Mouse (Mus musculus): Measurements from ENCODE around the gene Lrpprc. TPM values are rescaled to one million over a fixed set of nuclear protein-coding genes. Genes with fewer than 3 reads are reported as not detected.
A peak's percentile ranks its signal among the peaks of the same experiment; 100 is the strongest.

Gene Lrpprc
- polyA plus RNA-seq, 1 experiment from 2014 or later = 49.5 TPM

DNA sequence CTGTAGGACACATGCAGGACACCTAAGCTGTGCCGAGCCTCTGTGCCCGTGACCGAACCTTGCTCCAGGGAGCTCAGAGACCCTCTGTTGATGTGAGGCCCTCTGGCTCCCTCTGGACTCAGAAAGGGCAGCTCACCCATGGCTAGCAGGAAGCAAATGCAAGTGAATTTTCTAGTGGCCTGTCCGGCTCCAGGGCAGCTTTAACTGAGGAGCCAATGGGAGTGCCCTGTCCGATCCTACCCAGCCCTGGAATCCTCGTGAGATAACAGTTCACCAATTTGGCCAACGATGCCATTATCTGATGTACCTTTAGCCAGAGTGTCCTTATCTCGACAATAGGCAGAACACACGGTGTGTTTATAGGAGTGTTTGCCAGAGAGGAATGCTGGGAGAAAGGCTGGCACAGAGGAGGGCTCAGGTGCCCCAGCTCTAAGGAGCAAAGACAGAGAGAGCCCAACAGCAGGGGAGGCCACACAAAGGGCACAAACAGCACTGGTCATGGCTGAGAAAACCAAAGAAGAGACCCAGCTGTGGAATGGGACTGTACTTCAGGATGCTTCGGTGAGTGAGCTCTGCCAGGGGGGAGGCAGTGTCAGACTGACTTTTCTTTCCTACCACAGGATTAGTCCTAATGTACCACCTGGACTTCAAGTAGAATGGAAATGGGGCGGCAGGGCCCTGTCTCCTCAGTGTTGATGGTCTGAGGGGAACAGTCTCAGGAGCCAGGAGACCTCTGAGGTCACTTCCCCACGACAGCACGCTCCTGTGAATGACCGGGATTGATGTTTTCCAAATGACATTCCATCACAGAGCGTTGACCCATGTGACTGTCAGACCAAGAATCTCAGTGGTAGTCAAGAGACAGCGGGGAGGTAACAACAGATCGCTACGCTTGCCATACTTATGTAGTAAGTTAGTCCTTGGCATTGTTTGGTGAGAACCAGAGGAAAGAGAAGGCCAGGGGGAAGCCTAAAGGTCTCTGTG, 107.6 kb downstream of the Lrpprc start, which contains the start of gene Abcg5:
Gene Abcg5 (minus strand): TSS at position 278 of the 984 bp plus-strand sequence.
- Histone ChIP-seq H3K4me3 (no peak within 1 kb of the TSS), H3K9ac (replicated peaks) (no peak within 1 kb of the TSS), H3K36me3 (no peaks in the 10 kb centered on the region), H3K27ac (replicated peaks) (no peak within 1 kb of the TSS), H3K4me2 (replicated peaks) (no peak within 1 kb of the TSS), H3K9me3 (no peaks in the 10 kb centered on the region), H3K4me1 (no peaks in the 10 kb centered on the region), H3K27me3 (no peaks in the 10 kb centered on the region)
- 78% methylated on average over 18 of the region's 18 CpGs for WGBS
- ATAC-seq (ENCODE audit: low FRiP score, low read depth) = no peak

GRCm38 (mm10) chr17:84681670-84682069, 108.9 kb downstream of the Lrpprc start:
- H3K27me3 ChIP-seq = peaks cover under 1% of the 10 kb centered on the region; the same call in 1 of the 2 replicates
- H3K9ac ChIP-seq (replicated peaks) = no peak overlapping the region
- WGBS = 82% methylated on average over 3 of the region's 3 CpGs
- H3K36me3 ChIP-seq = no peaks in the 10 kb centered on the region
- ATAC-seq (ENCODE audit: low FRiP score, low read depth) = no peak
- H3K4me1 ChIP-seq = no peaks in the 10 kb centered on the region
- no peak overlapping the region for H3K4me2 ChIP-seq (replicated peaks)
- H3K9me3 ChIP-seq = no peaks in the 10 kb centered on the region
- no peak overlapping the region for H3K27ac ChIP-seq (replicated peaks)
- H3K4me3 ChIP-seq = no peak overlapping the region

- Histone ChIP-seq H3K27ac (replicated peaks) (no peak overlapping the region), H3K4me3 (no peak overlapping the region)
- WGBS = 93% methylated on average over 11 of the region's 11 CpGs
Measured at GRCm38 (mm10) chr17:84677595-84677994, 113.0 kb downstream of the Lrpprc start.

DNA sequence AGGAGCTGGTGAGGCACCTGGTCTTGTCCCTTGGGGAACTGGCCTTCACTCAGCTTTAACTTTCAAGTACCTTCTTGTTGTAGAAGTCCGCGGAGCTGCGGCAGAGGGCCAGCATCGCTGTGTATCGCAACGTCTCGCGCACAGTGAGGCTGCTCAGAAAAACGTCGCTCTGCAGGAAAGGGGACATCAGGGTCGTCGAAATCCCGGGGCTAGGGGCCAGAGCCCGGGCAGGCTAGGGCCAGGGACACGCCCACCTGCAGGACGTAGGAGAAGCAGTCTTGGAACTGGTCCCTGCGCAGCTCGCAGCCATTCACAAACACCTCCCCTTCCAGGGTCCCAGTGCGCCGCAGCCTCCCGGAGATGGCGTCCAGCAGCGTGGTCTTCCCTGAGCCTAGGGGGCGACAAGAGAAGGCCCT, 114.6 kb downstream of the Lrpprc start, which contains the start of gene Abcg8:
Gene Abcg8 (plus strand): TSS at position 352 of the 416 bp plus-strand sequence.
- under 1% methylated on average over 24 of the region's 24 CpGs for WGBS
- Histone ChIP-seq H3K27me3 (peaks cover 30% of the 10 kb centered on the region), H3K36me3 (no peaks in the 10 kb centered on the region), H3K9ac (replicated peaks) (peak within 1 kb of the TSS; percentile 12; the same call in 1 of the 2 replicates), H3K9me3 (no peaks in the 10 kb centered on the region), H3K4me2 (replicated peaks) (peak within 1 kb of the TSS; percentile 58), H3K4me3 (peak within 1 kb of the TSS; percentile 30), H3K4me1 (peaks cover 9% of the 10 kb centered on the region), H3K27ac (replicated peaks) (no peak within 1 kb of the TSS)
- ATAC-seq (ENCODE audit: low FRiP score, low read depth) = peak; percentile 38; the same call in 1 of the 2 replicates

More at GRCm38 (mm10) chr17:84677595-84677994, 113.0 kb downstream of the Lrpprc start:
- H3K4me2 ChIP-seq (replicated peaks) = no peak overlapping the region
- no peak for ATAC-seq (ENCODE audit: low FRiP score, low read depth)
- no peak overlapping the region for H3K9ac ChIP-seq (replicated peaks)
- H3K9me3 ChIP-seq = no peaks in the 10 kb centered on the region
- peaks cover 30% of the 10 kb centered on the region for H3K27me3 ChIP-seq
- H3K4me1 ChIP-seq = peaks cover 9% of the 10 kb centered on the region
- no peaks in the 10 kb centered on the region for H3K36me3 ChIP-seq

GRCm38 (mm10) chr17:84675204-84675603, 115.4 kb downstream of the Lrpprc start:
- no peak overlapping the region for H3K4me3 ChIP-seq
- no peaks in the 10 kb centered on the region for H3K9me3 ChIP-seq
- H3K4me2 ChIP-seq (replicated peaks) = no peak overlapping the region
- peaks cover 9% of the 10 kb centered on the region for H3K4me1 ChIP-seq
- H3K27me3 ChIP-seq = peaks cover 30% of the 10 kb centered on the region
- no peak overlapping the region for H3K27ac ChIP-seq (replicated peaks)
- H3K9ac ChIP-seq (replicated peaks) = no peak overlapping the region
- ATAC-seq (ENCODE audit: low FRiP score, low read depth) = no peak
- 59% methylated on average over 4 of the region's 4 CpGs for WGBS
- no peaks in the 10 kb centered on the region for H3K36me3 ChIP-seq

- H3K27me3 ChIP-seq = peaks cover 30% of the 10 kb centered on the region
- no peak overlapping the region for H3K4me2 ChIP-seq (replicated peaks)
- no peaks in the 10 kb centered on the region for H3K36me3 ChIP-seq
- ATAC-seq (ENCODE audit: low FRiP score, low read depth) = no peak
- H3K4me1 ChIP-seq = peaks cover 9% of the 10 kb centered on the region
- H3K9me3 ChIP-seq = no peaks in the 10 kb centered on the region
- no peak overlapping the region for H3K27ac ChIP-seq (replicated peaks)
- H3K9ac ChIP-seq (replicated peaks) = no peak overlapping the region
- no peak overlapping the region for H3K4me3 ChIP-seq
- WGBS = 5% methylated on average over 7 of the region's 7 CpGs
Measured at GRCm38 (mm10) chr17:84674048-84674447, 116.5 kb downstream of the Lrpprc start.

DNA sequence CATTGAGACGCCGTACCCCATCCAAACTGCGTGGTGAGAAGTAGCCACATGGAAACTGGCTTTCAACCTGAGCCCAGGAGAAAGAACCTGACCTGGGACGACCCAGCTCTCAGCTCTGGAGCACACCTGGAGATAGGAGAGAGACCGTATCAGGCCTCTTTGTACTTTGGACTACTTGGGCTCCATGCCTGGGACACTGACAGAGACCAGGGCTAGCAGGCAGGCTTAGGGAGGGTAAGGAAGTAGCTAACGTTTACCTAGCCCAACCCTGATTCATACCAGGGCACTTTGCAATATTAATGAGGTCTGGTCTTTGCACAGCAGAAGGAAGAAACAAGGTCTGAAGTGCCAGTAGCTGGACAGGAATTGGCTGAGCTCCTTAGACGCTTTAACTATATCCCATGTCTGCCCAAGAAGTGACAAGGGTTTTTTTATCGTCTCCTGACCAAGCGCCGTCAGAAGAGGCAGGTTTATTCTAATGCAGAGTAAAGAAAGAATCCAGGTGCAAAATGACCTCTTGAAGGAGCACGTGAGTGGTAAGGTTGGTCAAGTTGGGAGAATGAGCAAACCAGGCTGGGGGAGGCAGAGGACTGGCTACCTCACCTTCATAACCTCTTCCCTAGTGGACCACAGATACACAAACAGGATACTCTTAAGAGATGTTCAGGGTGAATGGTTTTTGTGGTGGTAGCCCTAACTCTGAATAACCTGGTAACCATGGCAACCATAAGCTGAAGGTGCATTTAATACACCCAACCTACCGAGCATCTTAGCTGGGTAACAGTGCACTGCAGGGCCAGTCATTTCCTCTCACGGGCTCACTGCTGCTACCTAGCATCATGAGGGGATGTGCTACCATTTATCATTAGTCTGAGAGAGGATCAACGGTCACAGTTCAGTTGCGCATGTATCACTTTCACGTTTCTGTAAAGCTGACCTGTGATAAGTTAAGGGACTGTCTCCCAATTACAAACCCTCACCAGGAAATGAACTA, 117.9 kb downstream of the Lrpprc start:
- no peak overlapping the region for H3K4me3 ChIP-seq
- peaks cover 9% of the 10 kb centered on the region for H3K4me1 ChIP-seq
- H3K9ac ChIP-seq (replicated peaks) = no peak overlapping the region
- H3K9me3 ChIP-seq = no peaks in the 10 kb centered on the region
- no peaks in the 10 kb centered on the region for H3K36me3 ChIP-seq
- H3K27me3 ChIP-seq = peaks cover 30% of the 10 kb centered on the region
- H3K27ac ChIP-seq (replicated peaks) = no peak overlapping the region
- no peak overlapping the region for H3K4me2 ChIP-seq (replicated peaks)
- WGBS = 76% methylated on average over 16 of the region's 16 CpGs
- ATAC-seq (ENCODE audit: low FRiP score, low read depth) = no peak

GRCm38 (mm10) chr17:84667848-84668247, 122.7 kb downstream of the Lrpprc start:
- Histone ChIP-seq H3K9ac (replicated peaks) (no peak overlapping the region), H3K4me3 (no peak overlapping the region), H3K27ac (replicated peaks) (no peak overlapping the region), H3K4me2 (replicated peaks) (no peak overlapping the region), H3K27me3 (peaks cover 3% of the 10 kb centered on the region; the same call in 1 of the 2 replicates), H3K9me3 (no peaks in the 10 kb centered on the region), H3K4me1 (no peaks in the 10 kb centered on the region; the same call in 1 of the 2 replicates), H3K36me3 (no peaks in the 10 kb centered on the region)
- ATAC-seq (ENCODE audit: low FRiP score, low read depth) = no peak
- WGBS = 90% methylated on average over 3 of the region's 3 CpGs

DNA sequence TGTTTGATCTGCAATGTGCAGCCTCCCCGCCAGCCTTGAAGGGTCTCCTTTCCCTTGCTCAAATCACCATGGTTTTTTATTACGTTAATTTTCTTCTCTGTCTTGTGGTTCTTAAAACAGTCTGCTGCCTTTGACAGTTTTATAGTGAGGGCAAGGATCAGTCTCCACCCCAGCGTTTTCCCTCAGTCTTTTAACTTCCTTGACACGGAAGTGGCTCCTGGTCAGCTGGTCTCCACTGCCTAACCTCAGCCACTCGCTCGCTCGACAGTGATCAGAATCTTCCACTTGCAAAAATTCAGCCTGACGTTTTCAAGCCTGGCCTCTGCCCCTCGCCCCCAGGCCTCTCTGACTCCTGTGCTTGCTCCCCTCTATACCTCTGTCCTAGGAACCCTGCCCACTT, 124.9 kb downstream of the Lrpprc start:
- no peak overlapping the region for H3K4me2 ChIP-seq (replicated peaks)
- H3K4me3 ChIP-seq = no peak overlapping the region
- ATAC-seq (ENCODE audit: low FRiP score, low read depth) = no peak
- no peaks in the 10 kb centered on the region for H3K36me3 ChIP-seq
- H3K27me3 ChIP-seq = no peaks in the 10 kb centered on the region
- H3K27ac ChIP-seq (replicated peaks) = no peak overlapping the region
- 57% methylated on average over 9 of the region's 9 CpGs for WGBS
- no peaks in the 10 kb centered on the region for H3K9me3 ChIP-seq
- no peak overlapping the region for H3K9ac ChIP-seq (replicated peaks)
- no peaks in the 10 kb centered on the region; the same call in 1 of the 2 replicates for H3K4me1 ChIP-seq

DNA sequence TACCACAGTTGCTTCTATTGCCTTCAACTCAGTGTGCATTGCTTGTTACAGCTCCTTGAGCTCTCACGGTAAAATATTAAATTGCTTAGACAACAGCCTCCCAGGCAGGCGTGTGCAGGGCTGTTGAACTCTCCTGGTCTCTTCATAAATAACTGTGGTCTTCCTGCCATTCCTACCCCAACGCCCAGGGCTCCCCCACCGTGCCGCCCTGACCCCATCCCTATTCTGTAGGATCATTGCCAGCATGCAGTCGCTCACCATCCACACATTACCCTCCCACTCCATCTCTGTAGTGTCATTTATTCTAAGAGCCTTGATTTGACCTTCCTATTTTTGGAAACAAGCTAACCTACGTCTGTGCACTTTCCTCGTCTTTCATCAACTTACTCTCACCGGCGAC, 125.5 kb downstream of the Lrpprc start:
- 66% methylated on average over 10 of the region's 10 CpGs for WGBS
- ATAC-seq (ENCODE audit: low FRiP score, low read depth) = no peak

DNA sequence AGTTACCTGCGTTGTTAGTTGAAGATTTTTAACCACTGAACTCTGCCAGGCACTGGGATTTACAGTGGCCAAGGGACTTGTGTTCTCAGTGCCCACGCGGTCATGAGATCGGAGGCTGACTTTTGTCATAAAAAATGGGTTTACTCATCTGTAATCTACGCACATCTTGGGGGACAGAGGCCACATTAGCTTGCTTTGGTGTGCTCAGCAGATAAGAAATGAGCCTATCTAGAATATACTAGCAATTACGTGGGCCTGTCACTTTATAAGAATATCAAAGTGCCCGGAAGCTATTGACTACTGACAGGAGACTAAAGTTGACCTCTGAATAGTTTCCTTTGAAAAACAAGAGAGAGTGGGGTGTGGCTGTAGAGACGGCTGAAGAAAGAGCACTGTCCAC, 131.6 kb downstream of the Lrpprc start:
- Histone ChIP-seq H3K4me2 (replicated peaks) (no peak overlapping the region), H3K27me3 (no peaks in the 10 kb centered on the region), H3K36me3 (no peaks in the 10 kb centered on the region), H3K9ac (replicated peaks) (no peak overlapping the region), H3K9me3 (no peaks in the 10 kb centered on the region), H3K27ac (replicated peaks) (no peak overlapping the region), H3K4me3 (no peak overlapping the region), H3K4me1 (peaks cover 15% of the 10 kb centered on the region; the same call in 1 of the 2 replicates)
- WGBS = 77% methylated on average over 8 of the region's 8 CpGs
- ATAC-seq (ENCODE audit: low FRiP score, low read depth) = no peak

More for the DNA sequence above, 125.5 kb downstream of the Lrpprc start:
- H3K9ac ChIP-seq (replicated peaks) = no peak overlapping the region
- no peak overlapping the region for H3K27ac ChIP-seq (replicated peaks)
- H3K4me3 ChIP-seq = no peak overlapping the region
- no peaks in the 10 kb centered on the region for H3K36me3 ChIP-seq
- H3K4me1 ChIP-seq = no peaks in the 10 kb centered on the region; the same call in 1 of the 2 replicates
- H3K27me3 ChIP-seq = no peaks in the 10 kb centered on the region
- H3K9me3 ChIP-seq = no peaks in the 10 kb centered on the region
- H3K4me2 ChIP-seq (replicated peaks) = no peak overlapping the region
